Mouse (Mus musculus) ES-Bruce4 (cell line): ENCODE measurements at regions not wholly inside any gene's neighbourhood (a gene's known extent, or its start where the extent isn't known, plus 50 kb on each side); places are given as distances from the start of the nearest gene placed in this dataset.

Experiments used
- H3K27ac ChIP-seq: 2 replicates; pipeline ENCODE4 v1.5.1; 2012; ENCODE audit warnings: low read length, inconsistent platforms; ENCODE audit not compliant: insufficient read depth
- H3K27me3 ChIP-seq: 2 replicates; pipeline ENCODE4 v1.6.1; 2012; ENCODE audit warnings: mild to moderate bottlenecking, low read length, inconsistent platforms; ENCODE audit not compliant: control insufficient read depth, poor library complexity, insufficient read depth, severe bottlenecking
- H3K36me3 ChIP-seq: 2 replicates; pipeline ENCODE4 v1.6.1; 2012; ENCODE audit warnings: inconsistent platforms, mild to moderate bottlenecking, low read length, moderate library complexity; ENCODE audit not compliant: control insufficient read depth, poor library complexity, insufficient read depth, severe bottlenecking
- H3K4me1 ChIP-seq: one replicate; pipeline ENCODE4 v1.8.1; 2011; ENCODE audit warnings: low read length; ENCODE audit not compliant: control insufficient read depth, insufficient read depth
- H3K4me3 ChIP-seq: 2 replicates; pipeline ENCODE4 v1.5.1; 2011; ENCODE audit warnings: low read depth, mild to moderate bottlenecking, low read length
- H3K9ac ChIP-seq: 2 replicates; pipeline ENCODE4 v1.6.1; 2012; ENCODE audit warnings: low read depth, mild to moderate bottlenecking, inconsistent platforms; ENCODE audit not compliant: poor library complexity, severe bottlenecking
- H3K9me3 ChIP-seq: replicated peaks from 2 replicates; pipeline ENCODE4 v1.6.1; 2012; ENCODE audit warnings: mild to moderate bottlenecking, low read length, inconsistent platforms; ENCODE audit not compliant: control insufficient read depth, poor library complexity, insufficient read depth, severe bottlenecking
- CTCF ChIP-seq: IDR thresholded peaks from one replicate; pipeline ENCODE4 v1.8.1; 2011; ENCODE audit warnings: low read depth, low read length
- EP300 ChIP-seq: IDR thresholded peaks from 2 replicates; pipeline ENCODE4 v1.6.1; 2011; ENCODE audit warnings: low read depth, low read length; ENCODE audit not compliant: insufficient read depth
- POLR2A ChIP-seq: IDR thresholded peaks from one replicate; pipeline ENCODE4 v1.8.1; 2011; ENCODE audit warnings: low read length; ENCODE audit not compliant: insufficient read depth

DNA sequence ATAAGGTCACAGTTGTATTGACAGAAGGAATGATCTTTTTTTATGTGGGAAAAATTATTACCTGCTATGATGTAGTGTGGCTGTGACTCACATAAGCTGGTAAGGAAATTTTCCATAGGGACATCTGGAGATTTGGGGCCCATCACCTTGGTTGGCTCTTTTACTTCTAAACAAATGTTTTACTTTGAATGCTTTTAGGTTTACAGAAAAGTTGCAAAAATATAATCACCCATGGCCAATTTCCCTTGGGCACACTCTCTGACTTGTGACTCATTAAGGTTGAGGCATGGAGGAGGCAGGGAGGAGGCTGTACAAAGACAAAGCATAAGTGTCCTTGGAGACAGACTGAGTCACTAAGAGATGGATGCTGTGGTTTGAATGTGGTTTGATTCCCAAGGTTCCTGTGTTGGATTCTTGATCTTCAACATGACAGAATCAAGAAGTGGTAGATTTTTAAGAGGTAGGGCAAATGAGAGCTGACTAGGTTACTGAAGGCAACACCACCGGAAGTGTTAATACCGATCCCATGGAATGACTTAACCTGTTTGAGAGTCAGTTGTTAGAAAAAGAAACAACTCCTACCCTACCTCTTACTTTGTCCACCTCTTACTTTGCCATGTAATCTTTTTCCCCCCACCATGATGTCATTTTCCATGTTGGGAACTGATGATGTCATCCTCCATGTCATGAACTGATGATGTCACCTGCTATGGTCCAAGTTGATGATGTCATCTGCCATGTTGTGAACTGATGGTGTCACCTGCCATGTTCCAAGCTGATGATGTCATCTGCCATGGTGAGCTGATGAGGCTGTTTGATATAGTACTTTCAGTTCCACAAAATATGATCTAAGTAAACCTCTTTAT is 171.1 kb upstream of the Nlrp1b start:
- no peaks in the 10 kb centered on the region for H3K9me3 ChIP-seq
- TF ChIP-seq EP300 (no peak), CTCF (no peak), POLR2A (no peak)

DNA sequence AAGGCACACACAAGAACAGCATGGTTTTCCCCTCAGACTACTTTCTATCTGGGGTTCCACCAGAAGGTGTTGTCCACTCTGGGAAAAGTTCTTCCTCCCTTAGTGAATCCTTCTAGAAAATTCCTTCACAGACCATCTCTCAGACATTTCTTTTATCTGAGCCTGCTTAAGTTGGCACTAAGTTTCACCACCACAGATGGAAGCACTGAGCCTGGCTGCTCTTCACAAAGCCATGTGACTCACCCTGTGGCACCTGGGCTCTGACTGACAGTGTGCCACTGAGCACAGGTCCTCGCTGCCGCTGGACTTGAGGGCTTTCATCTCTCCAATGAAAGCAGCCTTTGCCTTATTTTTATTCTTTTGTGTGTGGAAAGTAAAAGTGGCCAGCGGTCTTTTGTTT is 173.8 kb upstream of the Nlrp1b start:
- Histone ChIP-seq H3K9me3 (no peaks in the 10 kb centered on the region), H3K36me3 (no peaks in the 10 kb centered on the region), H3K4me3 (no peak overlapping the region), H3K9ac (no peak overlapping the region), H3K27ac (no peak overlapping the region), H3K27me3 (no peaks in the 10 kb centered on the region), H3K4me1 (no peaks in the 10 kb centered on the region)
- TF ChIP-seq EP300: no peak
- no peak for TF ChIP-seq CTCF
- no peak for TF ChIP-seq POLR2A

More for the DNA sequence above, 171.1 kb upstream of the Nlrp1b start:
- H3K27ac ChIP-seq: no peak overlapping the region
- no peaks in the 10 kb centered on the region for H3K27me3 ChIP-seq
- H3K4me1 ChIP-seq: no peaks in the 10 kb centered on the region
- H3K9ac ChIP-seq: no peak overlapping the region
- no peak overlapping the region for H3K4me3 ChIP-seq
- no peaks in the 10 kb centered on the region for H3K36me3 ChIP-seq

DNA sequence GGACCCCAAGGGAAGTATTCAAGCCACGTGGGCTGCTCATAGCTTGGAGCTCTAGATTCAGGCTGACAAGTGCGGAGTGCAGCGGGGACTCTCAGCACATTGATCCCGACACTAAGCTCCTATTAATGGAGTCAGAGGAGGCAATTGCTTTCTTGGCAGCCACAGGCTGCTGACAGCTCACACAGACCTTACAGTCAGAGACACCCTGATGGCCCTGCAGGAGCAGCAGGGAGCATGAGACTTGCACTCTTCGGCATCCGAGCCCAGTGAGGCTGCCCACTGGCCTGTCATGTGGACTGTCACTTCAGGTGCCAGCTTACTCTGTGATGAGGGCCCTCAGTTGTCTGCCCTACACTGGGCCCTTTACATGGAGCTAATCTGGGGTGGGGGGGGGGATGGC is 176.5 kb upstream of the Nlrp1b start:
- Histone ChIP-seq H3K4me1 (no peaks in the 10 kb centered on the region), H3K9ac (no peak overlapping the region), H3K27me3 (no peaks in the 10 kb centered on the region), H3K9me3 (no peaks in the 10 kb centered on the region), H3K4me3 (no peak overlapping the region), H3K27ac (no peak overlapping the region), H3K36me3 (no peaks in the 10 kb centered on the region)
- TF ChIP-seq CTCF (no peak), POLR2A (no peak), EP300 (no peak)

DNA sequence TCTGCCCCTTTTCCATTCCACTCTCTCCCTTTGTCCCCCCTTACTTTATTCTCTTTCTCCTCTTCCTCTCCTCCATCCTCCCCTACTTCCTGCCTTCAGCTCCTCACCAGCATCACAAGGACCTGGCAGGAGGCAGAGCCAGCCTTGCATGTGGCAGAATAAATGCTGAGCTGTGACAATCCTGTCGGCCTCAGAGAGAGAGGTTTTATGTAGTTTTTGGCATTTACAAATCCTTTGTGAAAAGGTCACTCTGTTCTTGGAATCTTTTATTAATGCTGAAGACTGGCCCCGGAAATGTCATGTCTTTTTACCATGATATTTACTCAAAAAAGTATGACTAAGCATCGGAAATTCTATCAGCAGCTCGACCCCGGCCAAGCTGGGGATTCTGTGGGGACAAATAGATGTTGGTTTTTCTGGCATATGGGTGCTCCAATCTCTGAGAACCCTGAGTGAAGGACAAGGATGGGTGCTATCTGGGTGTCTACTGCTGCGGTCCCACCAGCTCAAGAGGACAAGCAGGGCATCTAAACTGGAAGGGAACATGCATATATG is 178.8 kb upstream of the Nlrp1b start:
- H3K27me3 ChIP-seq: no peaks in the 10 kb centered on the region
- H3K4me1 ChIP-seq: no peaks in the 10 kb centered on the region
- H3K9ac ChIP-seq: no peak overlapping the region
- TF ChIP-seq EP300 (no peak), POLR2A (no peak), CTCF (no peak)
- H3K9me3 ChIP-seq: no peaks in the 10 kb centered on the region
- H3K27ac ChIP-seq: no peak overlapping the region
- H3K4me3 ChIP-seq: no peak overlapping the region
- H3K36me3 ChIP-seq: no peaks in the 10 kb centered on the region

DNA sequence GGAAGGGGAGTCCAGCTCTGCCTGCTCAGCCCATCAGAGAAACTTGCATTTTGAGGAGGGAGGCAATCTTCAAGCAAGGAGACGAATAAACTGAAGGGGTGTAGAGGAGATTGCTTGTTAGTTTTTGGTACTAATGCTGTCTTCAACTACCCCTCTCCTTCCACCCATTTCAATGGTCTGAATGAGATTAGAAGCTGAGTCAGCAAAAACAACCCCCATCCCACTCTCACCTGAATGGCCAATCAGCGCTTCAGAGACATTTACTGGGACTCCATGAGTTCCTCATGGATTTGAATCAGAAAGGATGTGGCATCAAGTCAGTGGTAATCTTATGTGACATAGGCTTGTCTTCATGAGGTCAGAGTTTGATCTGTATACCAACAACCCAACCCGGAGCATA is 180.0 kb upstream of the Nlrp1b start:
- Histone ChIP-seq H3K27ac (no peak overlapping the region), H3K27me3 (no peaks in the 10 kb centered on the region), H3K4me3 (no peak overlapping the region), H3K36me3 (no peaks in the 10 kb centered on the region), H3K9ac (no peak overlapping the region), H3K4me1 (no peaks in the 10 kb centered on the region), H3K9me3 (no peaks in the 10 kb centered on the region)
- TF ChIP-seq EP300: no peak
- TF ChIP-seq POLR2A: no peak
- TF ChIP-seq CTCF: no peak

DNA sequence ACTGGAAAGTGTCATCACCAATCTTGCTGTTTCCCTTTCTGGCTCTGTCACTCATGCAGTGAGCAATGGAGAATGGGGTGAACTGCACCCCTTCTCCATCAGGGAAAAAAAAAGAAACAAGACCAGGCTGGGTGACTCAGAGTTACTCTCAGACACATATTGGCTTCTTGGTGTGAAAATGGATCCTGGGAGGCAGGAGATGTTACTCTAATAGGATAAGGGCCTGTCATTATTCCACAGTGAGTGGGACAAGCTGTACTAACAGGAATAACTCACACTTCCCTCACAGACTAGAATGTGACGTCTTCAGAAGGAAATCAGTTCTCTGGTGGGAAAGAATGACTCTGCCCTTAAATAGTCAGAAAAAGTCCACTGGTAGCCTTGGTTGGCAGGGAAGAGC is 181.4 kb upstream of the Nlrp1b start:
- Histone ChIP-seq H3K27ac (no peak overlapping the region), H3K9me3 (no peaks in the 10 kb centered on the region), H3K36me3 (no peaks in the 10 kb centered on the region), H3K4me3 (no peak overlapping the region), H3K27me3 (no peaks in the 10 kb centered on the region), H3K4me1 (no peaks in the 10 kb centered on the region), H3K9ac (no peak overlapping the region)
- TF ChIP-seq CTCF (no peak), POLR2A (no peak), EP300 (no peak)
